Mouse (Mus musculus): ENCODE data around the gene Cyp4a32.
A peak's percentile ranks its signal among the peaks of the same experiment; 100 is the strongest.
"Not testable (repeated sequence)": the region's sequence is repeated elsewhere in the genome, so short reads cannot be mapped to it uniquely, and the experiment has no call there.

Gene Cyp4a32

DNA sequence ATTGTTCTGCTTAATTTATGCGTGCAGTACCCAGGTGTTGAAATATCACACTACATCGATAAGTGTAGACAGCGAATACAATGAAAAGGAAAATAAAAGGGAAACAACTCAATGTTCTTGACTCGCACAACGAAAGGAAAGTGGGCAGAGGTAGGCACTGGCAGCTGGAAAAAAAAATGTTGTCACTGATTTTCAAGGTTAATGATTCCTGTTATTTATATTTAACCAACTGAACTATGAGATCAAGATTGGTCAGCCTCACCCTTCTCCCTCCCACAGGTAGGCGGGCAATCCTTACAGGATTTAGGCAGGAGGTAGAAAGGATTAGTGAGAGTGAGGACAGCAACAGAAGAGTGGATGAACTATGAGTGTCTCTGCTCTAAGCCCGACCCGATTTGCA lies at the start of gene Cyp4a32:
TSS of gene Cyp4a32 (plus strand) at position 359 of the 400 bp plus-strand sequence.
- DNase-seq (ENCODE audit: inconsistent age in 2 of 2, low spot score in 1 of 2): not testable (repeated sequence)

GRCm38 (mm10) chr4:115552726-115553125 lies 48.0 kb upstream of the Cyp4a32 start:
- DNase-seq (ENCODE audit: inconsistent age in 2 of 2, low spot score in 1 of 2): no peak

DNA sequence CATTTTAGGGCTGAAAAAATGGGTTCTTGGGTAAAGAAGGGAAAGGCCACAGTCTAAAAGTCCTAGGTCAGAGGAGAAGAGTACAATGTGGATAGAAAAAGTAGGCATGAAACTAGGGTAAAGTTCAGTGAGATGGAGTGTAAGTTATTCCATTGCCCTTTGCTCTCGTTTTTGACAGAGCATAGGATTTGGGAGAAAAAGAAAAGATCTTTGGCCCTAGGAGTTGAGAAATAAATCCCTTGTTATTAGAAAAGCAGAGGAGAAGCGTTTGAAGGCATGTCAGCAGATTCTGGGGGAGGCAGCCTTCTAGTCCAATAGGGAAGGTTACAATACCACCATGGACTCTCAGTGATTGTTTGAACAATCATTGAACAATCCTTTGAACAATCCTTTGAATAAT lies 45.3 kb upstream of the Cyp4a32 start:
- DNase-seq (ENCODE audit: inconsistent age in 2 of 2, low spot score in 1 of 2): no peak

- no peak for DNase-seq (ENCODE audit: inconsistent age in 2 of 2, low spot score in 1 of 2)
Observed at GRCm38 (mm10) chr4:115557861-115558561, 42.8 kb upstream of the Cyp4a32 start.

GRCm38 (mm10) chr4:115561236-115561635 lies 39.5 kb upstream of the Cyp4a32 start:
- DNase-seq (ENCODE audit: inconsistent age in 2 of 2, low spot score in 1 of 2): not testable (repeated sequence)

DNA sequence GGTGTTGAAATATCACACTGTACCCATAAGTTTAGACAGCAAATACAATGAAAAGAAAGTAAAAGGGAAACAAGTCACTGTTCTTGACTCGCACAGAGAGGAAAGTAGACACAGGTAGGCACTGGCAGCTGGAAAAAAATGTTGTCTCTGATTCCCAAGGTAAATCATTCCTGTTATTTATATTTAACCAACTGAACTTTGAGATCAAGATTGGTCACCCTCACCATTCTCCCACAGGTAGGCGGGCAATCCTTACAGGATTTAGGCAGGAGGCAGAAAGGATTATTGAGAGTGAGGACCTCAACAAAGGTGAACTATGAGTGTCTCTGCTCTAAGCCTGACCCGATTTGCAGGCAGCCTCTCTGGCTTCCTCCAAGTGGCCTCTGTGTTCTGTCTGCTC lies 37.4 kb upstream of the Cyp4a32 start, which contains the start of gene Cyp4a31:
TSS of gene Cyp4a31 (plus strand) at position 249 of the 400 bp plus-strand sequence.
- DNase-seq (ENCODE audit: inconsistent age in 2 of 2, low spot score in 1 of 2): no peak

- not testable (repeated sequence) for DNase-seq (ENCODE audit: inconsistent age in 2 of 2, low spot score in 1 of 2)
Observed at GRCm38 (mm10) chr4:115564469-115565225, 36.1 kb upstream of the Cyp4a32 start.

GRCm38 (mm10) chr4:115575255-115575654 lies 25.5 kb upstream of the Cyp4a32 start:
- no peak for DNase-seq (ENCODE audit: inconsistent age in 2 of 2, low spot score in 1 of 2)

GRCm38 (mm10) chr4:115575776-115576175 lies 25.0 kb upstream of the Cyp4a32 start:
- DNase-seq (ENCODE audit: inconsistent age in 2 of 2, low spot score in 1 of 2): peak in 1 of 2 experiments; percentile 31

DNA sequence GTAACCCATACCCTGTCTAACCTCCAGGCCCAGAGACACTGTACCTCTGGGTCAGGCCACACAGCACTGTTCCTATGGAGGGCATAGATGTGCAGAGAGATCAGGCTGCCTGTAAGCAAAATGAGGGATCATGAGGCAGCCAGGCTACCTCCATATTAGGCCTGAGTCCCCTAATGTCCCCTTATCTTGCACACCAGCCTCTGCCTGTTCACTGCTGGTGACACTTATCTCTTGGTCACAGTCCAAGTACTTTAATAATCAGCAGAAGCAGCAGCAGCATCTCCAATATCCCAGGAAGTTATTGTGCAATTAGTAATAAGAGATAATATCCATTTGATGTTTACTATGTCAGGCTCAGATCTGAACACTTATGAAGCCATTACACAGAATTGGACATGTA lies 17.7 kb upstream of the Cyp4a32 start:
- DNase-seq (ENCODE audit: inconsistent age in 2 of 2, low spot score in 1 of 2): peak in 1 of 2 experiments; percentile 27

DNA sequence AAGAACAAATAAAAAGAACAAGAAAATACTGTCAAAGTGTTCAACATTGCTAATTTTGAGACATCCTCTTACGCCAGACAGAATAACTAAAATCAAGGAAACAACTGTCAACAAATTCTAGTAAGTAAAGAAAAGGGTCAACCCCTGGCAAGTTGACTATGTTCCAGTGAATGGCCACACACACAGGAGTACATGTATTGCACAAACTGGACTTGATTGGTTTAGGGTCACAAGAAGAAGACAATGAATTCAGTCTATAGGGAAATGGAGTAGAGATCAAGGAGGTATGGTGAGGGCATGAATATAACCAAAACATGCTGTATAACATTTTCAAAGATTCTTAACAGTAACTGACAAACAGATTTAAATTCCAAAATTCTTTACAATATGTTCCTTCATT lies 4.4 kb upstream of the Cyp4a32 start:
- DNase-seq (ENCODE audit: inconsistent age in 2 of 2, low spot score in 1 of 2): no peak

DNA sequence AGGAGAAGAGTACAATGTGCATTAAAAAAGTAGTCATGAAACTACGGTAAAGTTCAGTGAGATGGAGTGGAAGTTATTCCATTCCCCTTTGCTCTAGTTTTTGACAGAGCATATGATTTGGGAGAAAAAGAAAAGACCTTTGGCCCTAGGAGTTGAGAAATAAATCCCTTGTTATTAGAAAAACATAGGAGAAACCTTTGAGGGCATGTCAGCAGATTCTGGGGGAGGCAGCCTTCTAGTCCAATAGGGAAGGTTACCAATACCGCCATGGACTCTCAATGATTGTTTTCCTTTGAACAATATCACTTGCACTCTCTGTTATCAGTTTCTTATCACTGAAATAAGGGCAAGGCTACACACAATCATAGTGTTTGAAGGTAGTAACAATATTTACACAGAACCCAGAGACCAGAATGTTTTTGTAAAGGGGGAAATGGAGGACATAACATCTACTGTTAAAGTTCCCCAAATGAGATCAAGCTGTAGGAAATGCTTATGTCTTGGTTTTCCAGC lies 3.9 kb upstream of the Cyp4a32 start:
- DNase-seq (ENCODE audit: inconsistent age in 2 of 2, low spot score in 1 of 2): peak in 1 of 2 experiments; percentile 29

DNA sequence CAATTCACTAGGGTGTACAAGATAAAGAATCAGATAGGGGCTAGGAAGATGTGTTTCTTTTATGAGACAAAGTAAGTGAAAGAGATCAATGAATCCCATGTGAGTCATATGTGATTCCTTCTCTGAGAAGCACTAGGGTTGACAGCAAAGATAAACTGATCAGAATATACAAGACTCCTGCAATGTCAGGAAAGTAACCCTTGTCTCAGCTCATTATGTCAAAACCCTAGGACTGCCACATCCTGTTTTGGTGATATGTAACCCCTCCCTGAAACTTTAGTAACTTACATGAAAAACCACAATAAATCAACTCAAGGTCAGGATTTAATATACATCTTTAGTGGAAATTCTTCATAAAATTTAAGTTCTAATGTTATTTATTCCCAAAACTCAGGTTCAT lies 13.2 kb downstream of the Cyp4a32 start:
- DNase-seq (ENCODE audit: inconsistent age in 2 of 2, low spot score in 1 of 2): no peak

DNA sequence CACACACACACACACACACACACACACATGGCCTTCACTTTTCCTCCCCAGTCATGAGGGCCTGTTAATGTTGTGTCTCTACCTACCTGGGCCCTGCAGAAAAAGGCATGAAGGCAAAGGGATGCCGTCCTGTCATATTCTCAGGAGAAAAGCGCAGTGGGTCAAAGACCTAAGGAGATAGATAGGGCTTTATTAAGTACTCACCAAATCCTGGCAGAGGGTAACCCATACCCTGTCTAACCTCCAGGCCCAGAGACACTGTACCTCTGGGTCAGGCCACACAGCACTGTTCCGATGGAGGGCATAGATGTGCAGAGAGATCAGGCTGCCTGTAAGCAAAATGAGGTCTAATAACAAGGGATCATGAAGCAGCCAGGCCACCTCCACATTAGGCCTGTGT lies 24.8 kb downstream of the Cyp4a32 start:
- not testable (repeated sequence) for DNase-seq (ENCODE audit: inconsistent age in 2 of 2, low spot score in 1 of 2)

DNA sequence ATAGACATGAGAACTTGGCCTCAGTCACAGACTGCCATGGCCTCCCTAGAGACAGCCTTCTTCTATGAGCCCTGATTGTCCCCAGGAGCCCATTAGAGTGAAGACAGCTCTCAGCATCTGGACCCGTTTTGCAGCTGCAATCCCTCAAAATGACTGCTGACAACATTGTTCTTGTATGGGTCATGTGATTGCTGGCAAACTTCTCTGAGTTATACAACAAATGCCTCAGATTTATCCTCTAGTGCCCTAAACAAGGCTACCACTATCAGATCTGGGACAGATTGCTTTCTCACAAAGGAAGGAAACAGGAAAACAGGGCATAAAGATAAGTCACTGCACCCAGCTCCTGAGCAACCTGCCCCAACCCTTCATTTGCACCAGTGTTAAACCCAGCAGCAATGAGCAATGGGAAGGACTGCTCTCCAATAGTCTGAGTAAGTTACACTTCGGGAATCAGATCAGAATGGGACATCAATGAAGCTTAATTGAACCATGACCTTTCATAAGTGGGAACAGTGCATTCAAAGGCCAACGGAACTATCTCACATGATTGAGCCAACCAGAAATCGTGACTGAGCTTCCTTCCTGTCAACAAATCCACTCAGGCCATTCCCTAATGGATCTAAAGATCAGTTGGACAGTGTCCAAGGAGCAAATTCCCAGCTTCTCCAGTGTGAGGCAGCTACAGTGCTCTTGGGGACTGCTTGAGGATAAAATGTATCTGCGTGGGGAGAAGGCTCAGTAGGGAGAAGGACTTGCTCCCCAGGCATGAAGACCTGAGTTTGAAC lies 42.4 kb downstream of the Cyp4a32 start:
- peak in 1 of 2 experiments; percentile 62 for DNase-seq (ENCODE audit: inconsistent age in 2 of 2, low spot score in 1 of 2)

GRCm38 (mm10) chr4:115645371-115645770 lies 44.6 kb downstream of the Cyp4a32 start:
- peak in 1 of 2 experiments; percentile 40 for DNase-seq (ENCODE audit: inconsistent age in 2 of 2, low spot score in 1 of 2)

GRCm38 (mm10) chr4:115647580-115647979 lies 46.8 kb downstream of the Cyp4a32 start, which contains the start of gene Cyp4b1:
TSS of gene Cyp4b1 (minus strand) at chr4:115647723.
- DNase-seq (ENCODE audit: inconsistent age in 2 of 2, low spot score in 1 of 2): peak; percentile 59 to 83

- peak in 1 of 2 experiments; percentile 19 for DNase-seq (ENCODE audit: inconsistent age in 2 of 2, low spot score in 1 of 2)
Observed at GRCm38 (mm10) chr4:115648752-115649151, 48.0 kb downstream of the Cyp4a32 start.

DNA sequence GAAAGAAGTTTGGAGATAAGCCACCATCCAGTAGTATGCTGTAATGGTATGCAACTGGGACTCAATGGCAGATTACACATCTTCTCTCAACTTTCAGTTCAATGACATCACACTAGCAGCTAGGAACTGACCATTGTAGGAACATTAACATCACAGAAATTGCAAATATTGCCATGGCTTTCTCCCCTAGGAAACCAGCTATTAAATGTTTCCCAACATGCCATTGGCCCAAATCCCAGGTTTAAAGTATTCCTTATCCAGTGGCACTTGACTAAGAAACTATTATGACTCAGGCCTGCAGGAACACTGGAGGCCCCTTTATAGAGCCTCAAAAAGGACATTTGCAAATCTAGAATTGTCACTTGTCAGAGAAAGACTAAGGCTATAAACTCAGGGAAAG lies 48.6 kb downstream of the Cyp4a32 start:
- DNase-seq (ENCODE audit: inconsistent age in 2 of 2, low spot score in 1 of 2): peak in 1 of 2 experiments; percentile 38

DNA sequence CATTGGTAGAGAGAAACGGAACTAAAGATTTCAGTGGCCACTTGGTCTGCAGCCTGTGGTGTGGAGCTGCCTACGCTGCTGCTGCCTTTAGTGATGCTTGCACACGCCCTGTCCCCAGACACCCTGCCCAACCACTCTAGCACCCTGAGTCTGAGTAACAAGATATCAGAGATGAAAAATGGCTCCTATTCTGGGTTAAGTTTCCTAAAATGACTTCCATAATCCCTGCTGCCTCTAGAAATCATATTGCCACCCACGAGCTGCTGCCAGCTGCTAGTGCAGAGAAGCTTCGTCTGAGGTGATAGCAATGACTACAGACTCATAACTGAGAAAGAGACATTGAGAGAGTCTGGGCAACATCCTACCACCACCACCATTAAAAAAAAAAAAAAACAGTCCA lies 50.1 kb downstream of the Cyp4a32 start:
- DNase-seq (ENCODE audit: inconsistent age in 2 of 2, low spot score in 1 of 2): peak in 1 of 2 experiments; percentile 5
